Mouse (Mus musculus): ENCODE results near the gene Sf3b1. TPM values are rescaled to one million over a fixed set of nuclear protein-coding genes. Genes with fewer than 3 reads are reported as not detected.
A peak's percentile ranks its signal among the peaks of the same experiment; 100 is the strongest.
"Not testable (repeated sequence)": the region's sequence is repeated elsewhere in the genome, so short reads cannot be mapped to it uniquely, and the experiment has no call there.

Sf3b1 gene
- total RNA-seq, 1 experiment: 164 TPM

GRCm38 (mm10) chr1:55012513-55012912, 14.8 kb downstream of the Sf3b1 start:
- no peaks in the 10 kb centered on the region for H3K9me3 ChIP-seq (ENCODE audit: control insufficient read depth, insufficient read depth, low read depth, low read length)
- TF ChIP-seq MAFK (IDR thresholded peaks at IDR 0.05; ENCODE audit: insufficient read depth, low read depth, low read length) (no peak), ZNF384 (IDR thresholded peaks at IDR 0.05; ENCODE audit: low read depth, low read length) (no peak), CHD2 (IDR thresholded peaks at IDR 0.05; ENCODE audit: low read depth, low read length) (no peak), ZC3H11A (IDR thresholded peaks at IDR 0.05; ENCODE audit: borderline replicate concordance, low read depth, low read length) (no peak), HCFC1 (IDR thresholded peaks at IDR 0.05; ENCODE audit: borderline replicate concordance, insufficient read depth, low read length) (no peak)
- no peak overlapping the region for H3K9ac ChIP-seq (ENCODE audit: insufficient read depth, low read depth, low read length, poor library complexity, severe bottlenecking)
- H3K27ac ChIP-seq (ENCODE audit: insufficient read depth, low read depth, low read length, poor library complexity, severe bottlenecking): no peak overlapping the region
- no peaks in the 10 kb centered on the region for H3K4me1 ChIP-seq (ENCODE audit: control insufficient read depth in 2 of 2, insufficient read depth in 2 of 2, low read length in 2 of 2, poor library complexity in 1 of 2)
- in situ Hi-C loops (cut with MboI; ENCODE audit: low sequenced_read_pairs in 2 of 2, unreplicated experiment in 2 of 2): no loop called here
- no peak overlapping the region for H3K4me3 ChIP-seq (ENCODE audit: insufficient read depth in 1 of 2, low read depth in 1 of 2, low read length in 2 of 2, poor library complexity in 1 of 2, severe bottlenecking in 1 of 2)
- H3K36me3 ChIP-seq (ENCODE audit: control insufficient read depth, insufficient read depth, low read length, poor library complexity, severe bottlenecking): peaks cover 13% of the 10 kb centered on the region
- no peak for DNase-seq (ENCODE audit: low read depth, low spot score)

- H3K9ac ChIP-seq (ENCODE audit: insufficient read depth, low read depth, low read length, poor library complexity, severe bottlenecking); H3K9me3 ChIP-seq (ENCODE audit: control insufficient read depth, insufficient read depth, low read depth, low read length); DNase-seq (ENCODE audit: low read depth, low spot score); H3K4me3 ChIP-seq (ENCODE audit: insufficient read depth in 1 of 2, low read depth in 1 of 2, low read length in 2 of 2, poor library complexity in 1 of 2, severe bottlenecking in 1 of 2); H3K4me1 ChIP-seq (ENCODE audit: control insufficient read depth in 2 of 2, insufficient read depth in 2 of 2, low read length in 2 of 2, poor library complexity in 1 of 2); in situ Hi-C loops (cut with MboI; ENCODE audit: low sequenced_read_pairs in 2 of 2, unreplicated experiment in 2 of 2); H3K27ac ChIP-seq (ENCODE audit: insufficient read depth, low read depth, low read length, poor library complexity, severe bottlenecking): not testable (repeated sequence)
- peaks cover 22% of the 10 kb centered on the region for H3K36me3 ChIP-seq (ENCODE audit: control insufficient read depth, insufficient read depth, low read length, poor library complexity, severe bottlenecking)
Measured at GRCm38 (mm10) chr1:55008313-55008712, 19.0 kb downstream of the Sf3b1 start.

GRCm38 (mm10) chr1:54993581-54993980, 33.7 kb downstream of the Sf3b1 start:
- DNase-seq (ENCODE audit: low read depth, low spot score): no peak
- in situ Hi-C loops (cut with MboI; ENCODE audit: low sequenced_read_pairs in 2 of 2, unreplicated experiment in 2 of 2): no loop called here
- H3K27ac ChIP-seq (ENCODE audit: insufficient read depth, low read depth, low read length, poor library complexity, severe bottlenecking): no peak overlapping the region
- TF ChIP-seq MAFK (IDR thresholded peaks at IDR 0.05; ENCODE audit: insufficient read depth, low read depth, low read length) (peak; percentile 39; the same call in 1 of the 2 replicates), ZC3H11A (IDR thresholded peaks at IDR 0.05; ENCODE audit: borderline replicate concordance, low read depth, low read length) (no peak), ZNF384 (IDR thresholded peaks at IDR 0.05; ENCODE audit: low read depth, low read length) (no peak), CHD2 (IDR thresholded peaks at IDR 0.05; ENCODE audit: low read depth, low read length) (no peak), HCFC1 (IDR thresholded peaks at IDR 0.05; ENCODE audit: borderline replicate concordance, insufficient read depth, low read length) (no peak)
- H3K4me3 ChIP-seq (ENCODE audit: insufficient read depth in 1 of 2, low read depth in 1 of 2, low read length in 2 of 2, poor library complexity in 1 of 2, severe bottlenecking in 1 of 2): no peak overlapping the region
- no peaks in the 10 kb centered on the region for H3K4me1 ChIP-seq (ENCODE audit: control insufficient read depth in 2 of 2, insufficient read depth in 2 of 2, low read length in 2 of 2, poor library complexity in 1 of 2)
- no peaks in the 10 kb centered on the region for H3K9me3 ChIP-seq (ENCODE audit: control insufficient read depth, insufficient read depth, low read depth, low read length)
- peaks cover 18% of the 10 kb centered on the region for H3K36me3 ChIP-seq (ENCODE audit: control insufficient read depth, insufficient read depth, low read length, poor library complexity, severe bottlenecking)
- H3K9ac ChIP-seq (ENCODE audit: insufficient read depth, low read depth, low read length, poor library complexity, severe bottlenecking): no peak overlapping the region

- H3K9me3 ChIP-seq (ENCODE audit: control insufficient read depth, insufficient read depth, low read depth, low read length): no peaks in the 10 kb centered on the region
- H3K36me3 ChIP-seq (ENCODE audit: control insufficient read depth, insufficient read depth, low read length, poor library complexity, severe bottlenecking): peaks cover 10% of the 10 kb centered on the region
- in situ Hi-C loops (cut with MboI; ENCODE audit: low sequenced_read_pairs in 2 of 2, unreplicated experiment in 2 of 2): no loop called here
- DNase-seq (ENCODE audit: low read depth, low spot score): no peak
- H3K4me3 ChIP-seq (ENCODE audit: insufficient read depth in 1 of 2, low read depth in 1 of 2, low read length in 2 of 2, poor library complexity in 1 of 2, severe bottlenecking in 1 of 2): no peak overlapping the region
- no peaks in the 10 kb centered on the region for H3K4me1 ChIP-seq (ENCODE audit: control insufficient read depth in 2 of 2, insufficient read depth in 2 of 2, low read length in 2 of 2, poor library complexity in 1 of 2)
- no peak for TF ChIP-seq ZNF384 (IDR thresholded peaks at IDR 0.05; ENCODE audit: low read depth, low read length)
- no peak for TF ChIP-seq ZC3H11A (IDR thresholded peaks at IDR 0.05; ENCODE audit: borderline replicate concordance, low read depth, low read length)
- no peak for TF ChIP-seq HCFC1 (IDR thresholded peaks at IDR 0.05; ENCODE audit: borderline replicate concordance, insufficient read depth, low read length)
- TF ChIP-seq MAFK (IDR thresholded peaks at IDR 0.05; ENCODE audit: insufficient read depth, low read depth, low read length): no peak
- TF ChIP-seq CHD2 (IDR thresholded peaks at IDR 0.05; ENCODE audit: low read depth, low read length): no peak
- no peak overlapping the region for H3K27ac ChIP-seq (ENCODE audit: insufficient read depth, low read depth, low read length, poor library complexity, severe bottlenecking)
- H3K9ac ChIP-seq (ENCODE audit: insufficient read depth, low read depth, low read length, poor library complexity, severe bottlenecking): no peak overlapping the region
Measured at GRCm38 (mm10) chr1:54986248-54986647, 41.0 kb downstream of the Sf3b1 start.

GRCm38 (mm10) chr1:54985831-54986230, 41.5 kb downstream of the Sf3b1 start:
- Histone ChIP-seq H3K4me3 (ENCODE audit: insufficient read depth in 1 of 2, low read depth in 1 of 2, low read length in 2 of 2, poor library complexity in 1 of 2, severe bottlenecking in 1 of 2) (no peak overlapping the region), H3K36me3 (ENCODE audit: control insufficient read depth, insufficient read depth, low read length, poor library complexity, severe bottlenecking) (peaks cover 10% of the 10 kb centered on the region), H3K9me3 (ENCODE audit: control insufficient read depth, insufficient read depth, low read depth, low read length) (no peaks in the 10 kb centered on the region), H3K27ac (ENCODE audit: insufficient read depth, low read depth, low read length, poor library complexity, severe bottlenecking) (no peak overlapping the region), H3K4me1 (ENCODE audit: control insufficient read depth in 2 of 2, insufficient read depth in 2 of 2, low read length in 2 of 2, poor library complexity in 1 of 2) (no peaks in the 10 kb centered on the region), H3K9ac (ENCODE audit: insufficient read depth, low read depth, low read length, poor library complexity, severe bottlenecking) (no peak overlapping the region)
- DNase-seq (ENCODE audit: low read depth, low spot score): no peak
- in situ Hi-C loops (cut with MboI; ENCODE audit: low sequenced_read_pairs in 2 of 2, unreplicated experiment in 2 of 2): no loop called here
- TF ChIP-seq HCFC1 (IDR thresholded peaks at IDR 0.05; ENCODE audit: borderline replicate concordance, insufficient read depth, low read length) (no peak), MAFK (IDR thresholded peaks at IDR 0.05; ENCODE audit: insufficient read depth, low read depth, low read length) (no peak), ZNF384 (IDR thresholded peaks at IDR 0.05; ENCODE audit: low read depth, low read length) (no peak), ZC3H11A (IDR thresholded peaks at IDR 0.05; ENCODE audit: borderline replicate concordance, low read depth, low read length) (no peak), CHD2 (IDR thresholded peaks at IDR 0.05; ENCODE audit: low read depth, low read length) (no peak)

All from ES-E14 (cell line).